Mouse (Mus musculus) myocyte (in vitro differentiated cells): Measurements from ENCODE around the gene Cfap46.

Source experiments
- E2F4 ChIP-seq: IDR thresholded peaks from one replicate; pipeline ENCODE4 v1.6.1; 2011; ENCODE audit warnings: mild to moderate bottlenecking, control low read depth, moderate library complexity; ENCODE audit not compliant: insufficient read depth
- MAX ChIP-seq: IDR thresholded peaks from one replicate; pipeline ENCODE4 v1.6.1; 2011; ENCODE audit warnings: low read depth, mild to moderate bottlenecking, control low read depth
- MYOD1 ChIP-seq, 3 experiments: IDR thresholded peaks; one replicate each; pipeline ENCODE4 v1.6.1; 2011; ENCODE audit warnings: control low read depth in 2 of 3, low read depth in 2 of 3, mild to moderate bottlenecking in 2 of 3, moderate library complexity in 1 of 3; ENCODE audit not compliant: insufficient read length in 2 of 3, control insufficient read depth in 1 of 3
- MYOG ChIP-seq, 3 experiments: IDR thresholded peaks; one replicate each; pipeline ENCODE4 v1.6.1; 2011; ENCODE audit warnings: control low read depth in 2 of 3, low read depth in 2 of 3, mild to moderate bottlenecking in 2 of 3; ENCODE audit not compliant: insufficient read length in 2 of 3, control insufficient read depth in 1 of 3, insufficient read depth in 1 of 3
- POLR2A ChIP-seq: IDR thresholded peaks from one replicate; pipeline ENCODE4 v1.6.1; 2011; ENCODE audit warnings: low read depth, mild to moderate bottlenecking, control low read depth, moderate library complexity; ENCODE audit not compliant: insufficient read length
- POLR2AphosphoS2 ChIP-seq: IDR thresholded peaks from one replicate; pipeline ENCODE4 v1.6.1; 2011; ENCODE audit warnings: low read depth, control low read depth; ENCODE audit not compliant: insufficient read length
- SRF ChIP-seq: IDR thresholded peaks from one replicate; pipeline ENCODE4 v1.6.1; 2011; ENCODE audit warnings: low read depth; ENCODE audit not compliant: control insufficient read depth, insufficient read length
- TCF3 ChIP-seq: IDR thresholded peaks from one replicate; pipeline ENCODE4 v1.6.1; 2011; ENCODE audit warnings: low read depth, control low read depth; ENCODE audit not compliant: insufficient read length
- USF1 ChIP-seq: IDR thresholded peaks from one replicate; pipeline ENCODE4 v1.6.1; 2011; ENCODE audit warnings: low read depth, mild to moderate bottlenecking, control low read depth, moderate library complexity

DNA sequence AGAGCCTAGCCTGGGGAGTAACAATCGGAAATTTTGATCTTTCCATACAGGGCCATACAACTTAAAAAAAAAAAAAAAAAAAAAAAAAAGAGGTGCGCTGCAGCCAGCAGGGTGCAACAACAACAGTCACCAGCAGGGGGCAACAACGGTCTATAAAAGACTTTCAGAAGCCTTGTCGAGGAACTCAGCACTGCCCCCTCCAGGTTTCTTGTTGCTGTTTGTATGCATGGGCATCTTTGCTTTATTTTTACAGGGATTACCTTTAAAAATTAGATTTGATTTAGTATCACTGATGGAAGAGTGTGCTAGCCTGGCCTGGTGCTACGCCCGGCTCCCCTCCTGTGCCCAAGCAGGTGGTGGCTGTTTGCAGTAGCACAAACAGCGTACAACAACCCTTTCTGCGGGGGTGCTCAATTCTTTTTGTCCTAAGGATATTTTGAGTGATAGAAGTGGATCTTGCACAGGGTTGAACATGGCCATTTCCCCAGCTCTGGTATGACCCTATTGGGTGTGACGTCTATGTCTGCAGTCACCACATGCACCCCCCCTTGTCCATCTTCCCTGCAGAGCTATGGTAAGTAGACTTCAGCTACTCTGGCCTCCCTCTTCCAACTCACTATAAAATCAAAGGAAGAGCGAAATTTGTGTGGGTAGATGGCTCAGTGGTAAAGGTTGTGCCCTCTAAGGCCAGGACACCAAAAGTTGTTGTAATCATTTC lies 35.4 kb downstream of the Cfap46 start:
- TF ChIP-seq POLR2A: no peak
- TF ChIP-seq MAX: no peak
- TF ChIP-seq MYOG (IDR thresholded peaks at IDR 0.05; ENCODE audit: control insufficient read depth in 1 of 3, insufficient read depth in 1 of 3, insufficient read length in 2 of 3, low read depth in 2 of 3): no peak
- no peak for TF ChIP-seq MYOD1 (IDR thresholded peaks at IDR 0.05; ENCODE audit: control insufficient read depth in 1 of 3, insufficient read length in 2 of 3, low read depth in 2 of 3)
- no peak for TF ChIP-seq SRF
- no peak for TF ChIP-seq POLR2AphosphoS2
- no peak for TF ChIP-seq USF1
- no peak for TF ChIP-seq E2F4
- TF ChIP-seq TCF3: no peak
